Mouse (Mus musculus): ENCODE measurements around the gene Stfa2l1.
"Not testable (repeated sequence)": the region's sequence is repeated elsewhere in the genome, so short reads cannot be mapped to it uniquely, and the experiment has no call there.

Gene Stfa2l1

DNA sequence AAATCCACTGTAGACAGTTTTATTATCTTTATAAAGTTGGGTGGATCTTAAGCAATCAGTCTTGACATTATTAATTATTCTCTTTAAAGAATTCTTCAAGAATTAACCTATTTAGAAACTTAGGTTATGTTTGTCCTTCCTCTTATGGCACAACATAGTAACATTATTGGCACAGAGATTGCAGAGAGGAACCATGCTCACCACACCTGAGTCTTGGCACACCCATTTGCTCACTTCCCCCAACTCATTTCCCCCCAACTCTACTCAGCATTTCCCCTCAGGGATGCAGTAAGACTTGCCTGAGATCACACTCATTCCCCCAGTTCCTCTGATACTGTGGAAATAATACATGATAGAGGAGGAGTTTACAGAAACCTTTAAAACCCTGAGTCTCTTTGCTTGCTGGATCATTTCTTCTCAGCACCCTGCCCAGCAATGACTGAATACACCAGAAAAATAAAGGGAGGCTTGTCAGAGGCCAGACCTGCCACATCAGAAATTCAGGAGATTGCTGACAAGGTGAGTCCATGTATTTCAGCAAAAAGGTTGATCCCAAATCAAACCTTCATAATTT lies at the start of gene Stfa2l1:
Stfa2l1 (plus strand) TSS at position 410 of the 574 bp plus-strand sequence.
- DNase-seq (ENCODE audit: low read depth in 2 of 2, low spot score in 2 of 2): no peak

DNA sequence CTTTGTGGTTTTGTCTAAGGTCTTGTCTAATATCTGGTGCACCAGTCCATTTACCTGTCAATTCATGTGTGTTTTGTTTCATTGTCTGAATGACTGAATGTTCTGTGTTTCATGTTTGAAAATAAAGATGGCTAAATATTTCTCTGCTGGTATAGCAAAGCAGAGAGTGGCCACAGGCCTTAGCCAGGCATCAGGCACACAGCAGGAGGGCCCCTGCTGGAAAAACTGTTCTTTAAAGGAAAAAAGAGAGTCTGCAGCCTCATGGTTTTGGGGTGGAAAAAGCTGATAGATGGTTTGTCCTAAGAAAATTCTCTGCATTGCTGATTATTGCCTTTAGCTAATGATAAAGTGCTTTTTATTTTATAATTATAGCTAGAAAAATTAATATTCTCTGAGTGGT lies 45.1 kb upstream of the Stfa2l1 start:
- not testable (repeated sequence) for DNase-seq (ENCODE audit: low read depth in 2 of 2, low spot score in 2 of 2)

DNA sequence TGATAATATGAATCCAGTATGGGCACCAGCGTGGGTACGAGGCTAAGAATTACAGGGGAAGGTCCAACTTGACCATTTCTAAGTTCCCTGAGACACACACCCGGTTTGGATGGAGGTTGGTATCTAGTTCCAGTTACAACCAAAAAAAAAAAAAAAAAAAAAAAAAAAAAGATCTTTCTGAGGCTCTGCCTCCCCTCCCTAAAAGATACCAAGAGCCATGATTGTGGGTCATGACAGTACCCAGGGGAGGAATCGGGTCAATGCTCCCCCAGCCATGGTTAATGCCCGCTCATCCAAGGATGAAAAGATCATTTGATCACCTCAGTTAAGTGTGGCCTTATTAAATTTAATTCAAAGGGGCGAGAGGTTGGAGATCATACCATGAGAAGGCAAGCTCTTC lies 40.9 kb upstream of the Stfa2l1 start:
- not testable (repeated sequence) for DNase-seq (ENCODE audit: low read depth in 2 of 2, low spot score in 2 of 2)

DNA sequence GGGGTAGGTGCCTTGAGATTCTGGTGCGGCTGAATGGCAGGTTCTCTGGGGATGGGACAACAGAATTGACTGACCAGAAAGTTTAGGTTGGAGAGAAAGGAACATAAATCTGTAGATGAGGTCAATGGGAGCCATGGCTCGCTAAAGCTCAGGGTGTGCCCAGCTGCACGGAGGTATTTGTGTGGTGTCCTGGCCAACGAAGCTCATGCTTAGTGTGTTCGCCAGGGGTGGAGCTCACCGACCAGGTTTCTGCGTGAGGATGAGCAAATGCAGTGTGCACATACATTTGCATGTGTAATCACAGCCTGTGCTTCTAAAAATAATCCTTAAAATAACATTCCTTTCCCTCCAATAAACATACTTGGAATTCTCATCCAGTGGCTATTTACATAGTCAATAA lies 28.5 kb upstream of the Stfa2l1 start:
- no peak for DNase-seq (ENCODE audit: low read depth in 2 of 2, low spot score in 2 of 2)

DNA sequence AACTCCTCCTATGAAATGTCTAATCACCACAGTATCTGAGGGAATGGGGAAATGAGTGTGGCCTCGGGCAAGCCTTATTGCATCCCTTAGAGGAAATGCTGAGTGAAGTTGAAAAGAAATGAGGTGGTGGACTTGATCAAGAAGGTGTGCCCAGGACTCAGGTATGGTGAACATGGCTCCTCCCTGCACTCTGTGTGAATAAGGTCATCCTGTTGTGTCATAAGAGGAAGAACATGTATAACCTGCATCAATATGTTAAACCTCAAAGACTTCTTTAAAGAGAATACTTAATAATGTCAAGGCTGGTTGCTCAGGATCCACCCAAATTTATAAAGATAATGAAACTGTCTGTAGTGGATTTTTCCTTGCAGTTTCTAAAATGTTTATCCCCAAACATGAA lies 25.5 kb upstream of the Stfa2l1 start, which contains the start of gene Csta1:
Csta1 (minus strand) TSS at position 101 of the 400 bp plus-strand sequence.
- DNase-seq (ENCODE audit: low read depth in 2 of 2, low spot score in 2 of 2): no peak

DNA sequence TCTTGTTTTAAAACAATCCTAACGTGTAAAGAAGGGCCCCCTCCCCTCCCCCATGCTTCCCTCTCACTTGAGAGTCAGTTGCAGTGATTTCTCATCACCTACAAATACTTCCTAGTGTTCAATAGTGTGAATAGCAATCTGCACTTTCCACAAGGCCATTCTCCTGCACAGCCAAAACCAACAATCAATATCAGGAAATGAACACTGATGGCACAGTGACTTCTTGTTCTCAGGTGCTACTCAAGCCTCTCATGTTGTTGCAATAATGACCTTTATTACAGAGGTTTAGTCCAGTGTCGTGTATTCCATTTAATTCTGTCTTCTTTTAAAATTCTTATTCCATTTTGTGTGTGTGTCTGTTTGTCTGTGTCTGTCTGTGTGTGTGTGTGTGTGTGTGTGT lies 18.4 kb upstream of the Stfa2l1 start:
- no peak for DNase-seq (ENCODE audit: low read depth in 2 of 2, low spot score in 2 of 2)

DNA sequence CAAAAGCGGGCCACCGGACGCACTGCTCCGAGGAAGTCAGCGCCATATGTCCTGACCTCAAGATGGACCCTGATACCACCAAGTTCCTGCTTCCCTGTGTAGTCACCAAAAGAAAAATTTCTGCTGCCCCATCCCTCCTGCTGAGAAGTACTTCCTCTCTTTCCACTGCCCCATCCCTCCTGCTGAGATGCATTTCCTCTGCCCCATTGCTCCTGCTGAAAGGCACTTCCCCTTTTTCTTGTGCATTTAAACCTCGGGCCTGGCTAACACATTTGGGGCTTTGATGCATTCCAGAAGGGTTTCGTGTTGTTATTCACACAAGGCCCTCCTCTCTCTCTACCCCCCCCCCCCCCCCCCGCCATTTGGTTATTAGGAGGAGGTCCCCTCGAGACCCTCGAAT lies 11.2 kb downstream of the Stfa2l1 start:
- not testable (repeated sequence) for DNase-seq (ENCODE audit: low read depth in 2 of 2, low spot score in 2 of 2)

DNA sequence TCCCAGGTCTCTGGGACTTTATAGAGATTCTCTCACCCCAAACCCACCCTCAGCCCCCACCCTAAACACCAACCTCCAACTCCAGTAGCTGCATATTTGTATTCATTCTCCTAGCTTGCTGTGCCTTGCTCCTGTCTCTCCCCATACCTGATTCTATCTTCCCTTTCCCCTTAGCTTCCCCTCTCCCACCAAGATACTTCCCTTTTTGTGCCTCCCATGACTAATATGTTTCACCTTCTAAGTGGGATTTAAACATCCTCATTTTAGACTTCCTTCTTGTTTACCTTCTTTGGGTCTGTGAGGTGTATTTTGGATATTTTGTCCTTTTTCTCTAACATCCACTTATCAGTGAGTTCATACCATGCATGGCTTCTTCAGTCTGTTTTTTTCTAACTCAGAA lies 19.5 kb downstream of the Stfa2l1 start:
- DNase-seq (ENCODE audit: low read depth in 2 of 2, low spot score in 2 of 2): no peak

DNA sequence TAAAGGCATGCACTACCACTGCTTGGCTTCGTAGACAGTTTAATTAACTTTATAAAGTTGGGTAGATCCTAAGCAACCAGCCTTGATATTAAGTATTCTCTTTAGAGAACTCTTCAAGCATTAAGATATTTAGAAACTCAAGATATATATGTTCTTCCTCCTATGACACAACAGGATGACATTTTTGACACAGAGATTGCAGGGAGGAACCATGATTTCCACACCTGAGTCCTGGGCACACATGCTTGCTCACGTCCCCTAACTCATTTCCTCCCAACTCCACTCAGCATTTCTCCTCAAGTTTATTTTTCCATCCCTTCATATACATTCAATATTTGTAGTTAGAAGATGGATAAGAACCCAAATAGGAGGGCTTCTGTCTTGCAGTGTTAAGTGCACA lies 23.3 kb downstream of the Stfa2l1 start:
- DNase-seq (ENCODE audit: low read depth in 2 of 2, low spot score in 2 of 2): no peak

DNA sequence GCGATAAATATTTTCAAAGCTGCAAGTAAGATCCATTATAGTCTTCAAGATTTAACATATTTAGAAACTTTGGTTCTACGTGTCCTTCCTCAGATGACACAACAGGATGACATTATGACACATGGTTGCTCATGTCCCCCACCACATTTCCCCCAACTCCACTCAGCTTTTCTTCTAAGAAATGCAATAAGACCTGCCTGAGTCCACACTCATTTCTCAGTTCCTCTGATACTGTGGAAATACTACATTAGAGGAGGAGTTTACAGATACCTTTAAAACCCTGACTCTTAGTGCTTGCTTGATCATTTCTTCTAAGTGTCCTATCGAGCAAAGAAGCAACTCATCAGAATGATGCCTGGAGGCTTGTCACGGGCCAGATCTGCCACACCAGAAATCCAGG lies 27.3 kb downstream of the Stfa2l1 start, which contains the start of gene Gm5483:
Gm5483 (plus strand) TSS at position 301 of the 400 bp plus-strand sequence.
- DNase-seq (ENCODE audit: low read depth in 2 of 2, low spot score in 2 of 2): not testable (repeated sequence)

DNA sequence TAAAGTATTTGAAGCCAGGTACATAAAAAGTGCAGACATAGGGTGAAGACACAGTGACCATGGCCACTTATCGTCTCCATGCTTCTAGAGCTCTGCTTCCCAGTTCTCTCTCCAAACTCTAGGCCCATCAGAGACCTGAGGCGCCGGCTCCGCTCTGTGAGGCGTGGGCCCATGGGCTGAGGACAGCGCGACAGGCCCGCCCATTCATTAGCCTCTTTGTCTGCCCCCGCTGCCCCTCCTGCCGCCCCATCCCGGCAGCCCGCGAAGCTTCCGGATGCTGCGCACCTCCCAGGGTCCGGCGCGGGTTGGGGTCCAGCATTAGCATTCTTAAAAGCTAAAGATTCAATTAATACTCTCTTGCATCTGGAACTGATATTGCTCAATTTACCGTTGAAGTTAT lies 42.6 kb downstream of the Stfa2l1 start:
- DNase-seq (ENCODE audit: low read depth in 2 of 2, low spot score in 2 of 2): no peak

DNA sequence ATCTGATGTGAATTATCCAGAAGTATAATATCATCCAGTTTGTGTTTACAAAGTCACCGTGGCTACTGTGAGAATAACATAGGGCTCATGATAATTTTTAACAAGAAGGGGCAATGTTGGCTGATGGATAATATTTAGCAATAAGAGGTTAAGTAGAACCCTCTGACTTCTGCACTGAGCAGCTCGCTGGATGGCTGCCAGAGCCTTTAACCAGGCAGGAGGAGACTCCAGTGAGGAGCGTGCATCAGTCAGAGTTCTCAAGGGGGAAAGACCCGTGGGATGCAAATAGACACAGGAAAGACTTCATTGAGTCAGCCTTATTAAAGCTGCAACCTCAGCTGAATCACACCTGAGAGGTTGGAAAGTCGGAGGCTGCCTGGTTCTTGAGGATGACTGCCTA lies 47.2 kb downstream of the Stfa2l1 start:
- DNase-seq (ENCODE audit: low read depth in 2 of 2, low spot score in 2 of 2): no peak

DNA sequence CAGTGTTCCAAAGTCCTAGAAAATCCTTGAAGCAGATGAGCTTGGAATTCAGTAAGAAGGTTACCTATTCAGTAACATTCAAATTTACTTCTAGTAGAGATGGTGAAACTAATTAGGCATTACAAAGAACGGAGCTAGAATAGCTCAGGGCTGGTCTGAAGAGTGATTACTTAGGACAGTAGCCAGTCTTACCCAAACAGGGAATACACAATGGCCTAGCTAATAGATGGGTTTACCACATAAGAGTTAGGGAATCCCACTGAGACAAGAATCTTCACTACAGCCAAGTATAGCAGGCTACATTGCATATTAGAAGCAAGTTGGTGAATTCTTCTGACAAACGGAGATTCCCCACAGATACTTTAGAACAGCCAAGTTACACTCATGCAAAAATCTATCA lies 49.1 kb downstream of the Stfa2l1 start:
- not testable (repeated sequence) for DNase-seq (ENCODE audit: low read depth in 2 of 2, low spot score in 2 of 2)

DNA sequence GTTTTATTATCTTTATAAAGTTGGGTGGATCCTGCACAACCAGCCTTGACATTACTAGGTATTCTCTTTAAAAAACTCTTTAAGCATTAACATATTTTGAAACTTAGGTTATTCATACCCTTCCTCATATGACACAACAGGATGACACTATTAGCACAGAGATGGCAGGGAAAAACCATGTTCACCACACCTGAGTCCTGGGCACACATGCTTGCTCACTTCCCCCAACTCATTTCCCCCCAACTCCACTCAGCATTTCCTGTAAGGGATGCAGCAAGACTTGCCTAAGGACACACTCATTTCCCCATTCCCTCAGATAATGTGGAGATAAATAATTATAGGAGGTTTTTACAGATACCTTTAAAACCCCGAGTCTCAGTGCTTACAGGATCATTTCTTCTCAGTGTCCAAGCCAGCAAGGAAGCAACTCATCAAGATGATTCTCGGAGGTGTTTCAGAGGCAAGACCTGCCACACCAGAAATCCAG lies 53.4 kb downstream of the Stfa2l1 start, which contains the start of gene Gm5416:
Gm5416 (plus strand) TSS at position 437 of the 487 bp plus-strand sequence.
- DNase-seq (ENCODE audit: low read depth in 2 of 2, low spot score in 2 of 2): no peak
